Mouse (Mus musculus) embryonic fibroblast, embryonic 13.5 days (primary cell): ENCODE measurements around the gene Ankrd28.

Experiments
- CTCF ChIP-seq: IDR thresholded peaks from 2 replicates; pipeline ENCODE4 v1.5.1; 2011; ENCODE audit warnings: mild to moderate bottlenecking, control low read depth, low read length, moderate library complexity, borderline replicate concordance; ENCODE audit not compliant: insufficient read depth
- POLR2A ChIP-seq: IDR thresholded peaks from 2 replicates; pipeline ENCODE4 v1.6.1; 2011; ENCODE audit warnings: low read depth, mild to moderate bottlenecking, control low read depth, low read length, moderate library complexity

DNA sequence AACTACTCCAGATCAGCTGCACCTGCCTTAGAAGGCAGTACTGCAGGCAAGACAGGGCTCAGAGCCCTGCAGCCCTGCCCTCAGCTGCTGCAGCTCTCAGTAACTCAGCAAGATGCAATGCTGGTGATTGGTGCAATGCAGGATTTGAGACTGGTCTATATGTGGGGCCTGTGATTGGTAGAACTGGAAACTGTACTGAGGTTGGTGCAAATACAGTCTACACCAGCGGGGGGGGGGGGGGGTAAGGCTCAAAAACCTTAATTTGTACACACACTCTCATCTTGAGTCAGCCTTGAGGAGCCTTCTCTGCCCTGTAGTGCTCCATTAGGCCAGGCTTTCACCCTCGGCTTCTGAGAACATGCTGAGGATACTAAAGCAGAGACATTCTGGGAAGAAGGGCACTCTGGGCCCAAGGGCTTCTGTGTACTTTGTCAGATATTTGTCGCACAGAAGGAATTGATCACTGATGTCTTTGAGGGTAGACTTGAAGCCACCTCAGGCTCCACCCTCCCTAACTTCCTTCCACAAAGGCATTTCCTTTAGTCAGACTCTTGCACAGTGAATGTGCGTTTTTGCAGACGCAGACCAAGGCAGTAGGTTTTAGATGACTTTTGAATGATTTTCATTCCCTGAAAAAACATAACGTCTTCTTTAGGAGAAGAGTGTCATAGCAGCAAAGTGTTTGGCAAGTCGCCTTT is 146.0 kb downstream of the Ankrd28 start:
- TF ChIP-seq CTCF, result no peak
- no peak for TF ChIP-seq POLR2A
